Mouse (Mus musculus) inflammation-experienced regulatory T-cells, adult 6 months (primary cell): ENCODE data around the gene Sdr16c6. TPM values are rescaled to one million over a fixed set of nuclear protein-coding genes. Genes with fewer than 3 reads are reported as not detected.

Experiments used
- ATAC-seq: one replicate; pipeline ENCODE4 v1.8.0; 2017
- polyA plus RNA-seq, 3 experiments: library from polyadenylated mRNA; unstranded; fragments of 100-300 nt; shearing (Covaris generic); gene quantifications; one replicate each; pipeline ENCODE4 v1.2.1; 2017

Sdr16c6 gene
- polyA plus RNA-seq = not detected

DNA sequence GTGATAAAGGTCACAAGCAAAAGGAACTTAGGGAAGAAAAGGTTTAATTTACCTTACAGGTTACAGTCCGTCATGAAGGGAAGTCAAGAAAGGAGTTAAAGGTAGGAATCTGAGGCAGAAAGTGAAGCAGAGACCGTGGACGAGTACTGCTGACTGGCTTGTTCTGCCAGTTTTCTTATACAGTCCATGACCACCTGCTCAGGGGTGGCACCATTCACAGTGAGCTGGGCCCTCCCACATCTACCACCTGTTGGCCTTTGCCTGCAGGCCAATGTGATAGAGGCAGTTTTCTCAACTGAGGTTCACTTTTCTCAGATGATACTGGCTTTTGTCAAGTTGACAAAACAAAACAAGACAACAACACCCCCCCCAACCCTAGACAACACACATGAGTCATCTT, at the start of gene Sdr16c6:
Gene Sdr16c6, minus strand, starts transcription at position 151 of the 400 bp plus-strand sequence.
- ATAC-seq = no peak

DNA sequence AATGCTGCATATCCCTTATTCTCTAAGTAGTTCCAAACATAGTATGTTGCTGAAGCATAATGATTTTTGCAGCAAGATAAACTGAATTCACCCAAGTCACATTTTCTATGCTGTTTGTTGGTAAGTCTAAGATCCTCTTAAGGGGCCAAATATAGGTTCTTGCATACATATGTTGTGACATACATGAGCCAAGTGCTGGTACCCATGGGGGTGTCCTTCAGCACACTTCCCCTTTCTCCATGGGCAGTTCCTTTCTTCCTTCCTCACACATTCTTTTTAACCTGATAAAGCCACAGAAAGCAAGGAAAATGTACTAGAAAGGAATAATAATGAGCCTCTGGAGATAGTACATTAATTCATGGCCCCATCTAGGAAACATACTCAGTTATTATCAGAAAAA, 2.9 kb upstream of the Sdr16c6 start:
- ATAC-seq = no peak

DNA sequence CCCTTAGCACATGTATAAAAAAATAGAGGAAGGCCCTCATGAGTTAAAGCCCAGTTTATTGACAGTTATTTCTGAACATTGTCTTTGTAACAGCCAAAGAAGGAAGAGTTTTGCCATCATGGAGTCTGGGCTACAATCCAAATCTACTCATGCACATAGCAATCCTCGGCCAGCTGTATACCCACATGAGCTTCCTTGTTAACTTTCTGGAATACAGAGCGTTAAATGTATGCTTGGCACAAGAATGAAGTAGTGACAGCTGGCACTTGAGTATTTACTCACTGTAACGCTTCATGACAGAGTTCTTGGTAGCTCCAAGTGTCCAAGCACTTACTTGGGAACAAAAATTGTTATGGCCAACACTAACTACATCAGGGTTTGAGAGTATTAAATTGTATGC, 1.8 kb upstream of the Sdr16c6 start:
- ATAC-seq = no peak

DNA sequence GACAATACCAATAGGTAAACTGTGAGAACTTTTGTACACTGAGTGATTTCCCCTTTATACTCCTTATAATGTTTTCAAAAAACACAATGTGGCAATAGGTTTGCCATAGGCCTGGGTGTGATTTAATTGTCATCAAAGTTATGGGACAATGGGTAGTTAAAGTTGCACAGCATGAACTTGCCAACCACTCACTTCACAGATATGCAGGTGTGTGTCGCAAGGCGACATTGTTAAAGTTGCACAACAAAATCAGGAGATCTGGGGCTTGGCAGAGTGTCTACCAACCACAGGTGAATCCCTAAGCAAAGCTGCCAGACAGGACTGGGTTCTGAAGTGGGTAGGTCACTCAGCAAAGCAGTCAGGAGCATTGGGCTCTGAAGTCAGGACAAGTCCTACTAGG, 1.3 kb downstream of the Sdr16c6 start:
- no peak for ATAC-seq

Other genes with a start within 250 kb of the Sdr16c6 start
- gene Gm11808, start 103.9 kb downstream of the Sdr16c6 start, polyA plus RNA-seq = 1,000 to 10,000 TPM; 1,110 to 1,631 (median 1,579) TPM